Mouse (Mus musculus): ENCODE results near the gene Glyatl3.

The Glyatl3 gene

GRCm38 (mm10) chr17:40855065-40855464 is 59.1 kb downstream of the Glyatl3 start:
- DNase-seq: peak in 1 of 2 experiments; percentile 11

Measured in cerebellum, postnatal 25 days (tissue).